Mouse (Mus musculus) megakaryocyte, embryonic 14.5 days (primary cell): ENCODE measurements around the gene Abcb4.

Experiments
- FLI1 ChIP-seq: IDR thresholded peaks from 2 replicates; pipeline ENCODE4 v1.6.1; 2012; ENCODE audit warnings: low read length, inconsistent platforms, mixed read lengths
- GATA1 ChIP-seq: IDR thresholded peaks from 3 replicates; pipeline ENCODE4 v1.6.1; 2012; ENCODE audit warnings: mixed read lengths, low read length, inconsistent platforms, borderline replicate concordance

- TF ChIP-seq GATA1 (no peak), FLI1 (no peak)
Measured at GRCm38 (mm10) chr5:8987925-8988324, 94.4 kb downstream of the Abcb4 start.
